Mouse (Mus musculus) frontal cortex, postnatal 10 days (tissue): ENCODE data around the gene Sash3.

Source experiments
- DNase-seq, 2 experiments: peaks; one replicate each; pipeline ENCODE4 v3.0.0; 2022; ENCODE audit warnings: low spot score in 2 of 2, mixed read lengths in 1 of 2

The Sash3 gene

DNA sequence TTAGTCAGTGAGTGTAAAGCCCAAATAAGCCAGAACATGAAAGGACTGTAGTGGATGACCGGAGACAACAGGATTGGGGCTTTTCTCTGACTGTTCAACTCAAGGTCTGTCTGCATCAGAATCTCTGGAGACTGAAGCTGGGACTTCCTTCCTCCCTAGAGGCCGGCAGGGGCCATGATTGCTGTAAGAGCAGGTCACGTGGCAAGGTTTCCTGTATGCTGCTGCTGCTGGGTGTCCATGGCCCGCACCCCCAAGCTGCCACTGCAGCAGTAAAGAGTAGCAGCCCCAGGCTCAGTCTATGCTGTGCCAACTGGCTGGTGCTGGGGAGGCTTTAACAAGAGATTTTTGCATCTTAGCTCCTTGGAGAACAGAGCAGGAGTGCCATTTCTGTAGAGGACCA, at the start of gene Sash3:
Sash3 (plus strand) TSS at position 175 of the 400 bp plus-strand sequence.
- no peak for DNase-seq

DNA sequence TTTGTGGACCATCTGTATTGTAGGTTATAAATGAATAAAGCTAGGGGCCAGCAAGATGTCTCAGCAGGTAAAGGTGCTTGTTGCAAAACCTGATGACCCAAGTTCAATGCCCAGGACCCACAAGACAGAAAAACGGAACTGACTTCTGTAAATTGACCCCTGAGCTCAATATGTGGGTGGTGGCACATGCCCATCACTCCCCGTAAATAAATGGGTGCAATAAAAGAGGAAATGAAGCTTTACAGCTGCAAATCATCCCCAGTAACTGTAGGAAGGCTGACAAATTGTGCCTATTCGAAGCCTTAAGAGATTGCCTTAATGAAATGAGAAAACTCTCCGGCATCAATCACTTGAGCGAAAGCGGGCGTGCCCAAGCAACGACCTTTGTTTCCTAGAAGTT, 49.7 kb upstream of the Sash3 start:
- DNase-seq: no peak

DNA sequence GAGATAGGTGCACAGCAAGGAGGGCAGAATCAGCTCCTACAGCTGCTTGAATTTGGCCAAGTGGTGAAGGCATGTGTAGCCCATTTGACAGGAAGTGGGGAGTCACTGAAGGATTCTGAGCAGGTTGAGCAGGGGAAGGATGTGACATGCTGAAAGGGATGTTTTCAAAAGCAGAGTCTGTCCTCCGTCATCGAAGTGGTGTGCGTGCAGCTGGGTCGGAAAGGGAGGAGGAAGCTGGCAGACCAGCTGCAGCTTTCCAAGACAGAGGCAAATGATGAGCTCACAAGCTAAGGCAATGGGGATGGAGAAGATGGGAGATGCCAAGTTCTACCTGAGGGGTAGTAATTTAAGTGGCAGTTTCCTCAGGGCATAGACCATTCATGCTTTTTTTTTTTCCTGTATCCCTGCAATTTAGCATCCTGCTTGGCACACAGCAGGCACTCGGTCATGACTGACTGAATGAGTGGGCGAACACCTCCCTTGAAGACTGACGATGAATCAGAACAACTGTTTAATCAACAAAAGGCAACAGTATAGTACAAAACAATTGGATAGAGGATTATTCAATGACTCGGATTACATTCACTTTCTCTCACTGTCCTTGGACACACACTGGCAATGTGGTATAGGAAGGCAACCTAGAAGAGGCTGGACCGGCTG, 47.6 kb upstream of the Sash3 start:
- no peak for DNase-seq

GRCm38 (mm10) chrX:48099871-48100270, 46.4 kb upstream of the Sash3 start:
- no peak for DNase-seq

- DNase-seq: no peak
Measured at GRCm38 (mm10) chrX:48103256-48103655, 43.0 kb upstream of the Sash3 start.

GRCm38 (mm10) chrX:48104736-48105441, 41.3 kb upstream of the Sash3 start:
- no peak for DNase-seq

DNA sequence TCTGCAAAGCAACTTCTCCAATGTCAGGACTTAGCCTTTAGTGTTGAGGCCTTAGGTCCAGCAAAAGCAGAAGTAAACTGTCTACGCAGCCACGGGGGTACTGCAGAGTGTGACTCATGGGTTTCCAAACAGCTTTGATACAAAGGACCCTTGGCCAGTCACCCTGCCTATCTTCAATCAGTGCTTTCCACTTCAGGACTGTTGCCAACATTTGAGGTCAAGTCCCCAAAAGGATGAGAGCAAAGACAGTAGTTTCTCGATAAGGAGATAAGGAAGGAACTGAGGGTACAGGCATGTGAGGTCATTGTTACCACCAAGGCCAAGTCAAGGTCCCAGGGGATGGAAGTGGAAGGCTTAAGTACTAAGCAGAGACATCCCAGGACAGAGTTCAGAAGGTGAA, 40.0 kb upstream of the Sash3 start:
- DNase-seq: no peak

DNA sequence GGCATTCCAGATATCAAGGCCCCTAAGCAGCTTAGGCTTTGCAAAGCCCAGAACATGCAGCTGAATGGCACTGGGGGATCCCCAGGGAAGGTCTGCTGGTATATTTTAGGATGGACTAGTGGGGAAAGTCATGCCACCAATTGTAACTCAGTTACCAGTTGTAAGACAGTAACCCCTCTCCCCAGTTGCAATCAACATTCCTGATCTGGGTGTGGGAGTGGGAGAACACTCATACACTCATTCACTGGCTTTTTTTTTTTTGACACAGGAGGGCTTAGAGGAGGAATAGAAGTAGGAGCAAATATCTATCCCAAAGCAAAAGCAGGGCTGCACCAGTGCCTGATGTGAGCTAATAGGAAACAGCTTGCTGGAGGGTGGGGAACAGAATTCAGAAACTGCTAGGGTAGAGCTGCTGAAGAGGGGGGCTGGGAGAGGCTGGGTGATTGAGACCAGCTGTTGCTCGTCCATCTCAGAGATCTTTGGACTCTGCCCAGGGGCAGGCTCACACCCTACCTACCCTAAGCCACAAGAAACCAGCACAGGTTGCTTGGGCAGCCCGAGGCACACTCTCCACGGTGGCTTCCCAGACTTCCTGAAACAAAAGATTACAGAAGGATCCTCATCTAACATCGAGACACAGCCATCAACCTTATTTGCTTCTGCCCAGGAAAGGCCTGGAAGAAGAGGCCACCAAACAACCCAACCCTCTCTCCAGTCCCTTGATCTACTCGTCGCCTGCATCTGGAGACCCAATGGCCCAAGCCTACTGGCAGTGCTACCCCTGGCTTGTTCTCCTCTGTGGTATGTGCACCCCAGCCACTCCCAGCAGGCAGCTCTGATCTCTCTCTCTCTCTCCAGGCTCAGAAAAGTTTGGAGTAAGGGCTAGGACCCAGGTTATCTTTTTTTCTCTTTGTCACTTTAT, 37.6 kb upstream of the Sash3 start, which contains the start of gene Xpnpep2:
Xpnpep2 (plus strand) TSS at position 332 of the 922 bp plus-strand sequence.
- no peak for DNase-seq

DNA sequence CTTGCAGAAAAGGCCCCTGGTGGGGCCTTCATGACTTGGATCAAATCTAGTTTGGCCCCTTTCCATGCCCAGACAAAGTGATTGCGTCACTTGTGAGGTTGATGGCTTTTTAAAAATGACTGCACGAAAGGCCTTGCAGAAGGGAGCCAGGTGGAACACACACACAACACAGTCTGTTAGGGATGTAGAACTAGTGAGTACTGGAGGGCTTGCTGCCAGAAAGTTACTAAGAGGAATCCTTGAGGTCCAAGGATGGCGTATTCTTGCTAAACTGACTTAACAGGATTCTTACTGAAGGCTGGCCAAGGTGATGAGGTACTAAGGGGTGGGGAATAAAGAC, 37.0 kb upstream of the Sash3 start:
- no peak for DNase-seq

DNA sequence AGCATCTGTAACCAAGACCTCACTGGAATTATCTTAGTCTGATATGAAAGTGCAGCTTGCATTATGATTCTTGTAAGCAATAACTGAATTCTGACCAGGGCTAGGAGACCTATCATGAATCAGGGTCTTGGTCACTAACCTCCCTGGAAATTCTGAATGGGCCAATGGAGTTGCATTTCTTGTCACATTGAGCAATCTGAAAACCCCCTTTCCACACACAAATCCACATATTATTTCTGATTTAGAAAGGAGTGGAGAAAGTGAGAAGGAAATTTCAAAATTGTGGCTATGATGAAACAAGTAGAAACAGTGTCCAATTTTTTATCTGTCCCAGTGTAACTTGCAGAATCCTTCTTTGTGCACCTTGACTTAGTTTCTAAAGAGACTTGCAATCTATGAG, 26.9 kb upstream of the Sash3 start:
- DNase-seq: no peak

DNA sequence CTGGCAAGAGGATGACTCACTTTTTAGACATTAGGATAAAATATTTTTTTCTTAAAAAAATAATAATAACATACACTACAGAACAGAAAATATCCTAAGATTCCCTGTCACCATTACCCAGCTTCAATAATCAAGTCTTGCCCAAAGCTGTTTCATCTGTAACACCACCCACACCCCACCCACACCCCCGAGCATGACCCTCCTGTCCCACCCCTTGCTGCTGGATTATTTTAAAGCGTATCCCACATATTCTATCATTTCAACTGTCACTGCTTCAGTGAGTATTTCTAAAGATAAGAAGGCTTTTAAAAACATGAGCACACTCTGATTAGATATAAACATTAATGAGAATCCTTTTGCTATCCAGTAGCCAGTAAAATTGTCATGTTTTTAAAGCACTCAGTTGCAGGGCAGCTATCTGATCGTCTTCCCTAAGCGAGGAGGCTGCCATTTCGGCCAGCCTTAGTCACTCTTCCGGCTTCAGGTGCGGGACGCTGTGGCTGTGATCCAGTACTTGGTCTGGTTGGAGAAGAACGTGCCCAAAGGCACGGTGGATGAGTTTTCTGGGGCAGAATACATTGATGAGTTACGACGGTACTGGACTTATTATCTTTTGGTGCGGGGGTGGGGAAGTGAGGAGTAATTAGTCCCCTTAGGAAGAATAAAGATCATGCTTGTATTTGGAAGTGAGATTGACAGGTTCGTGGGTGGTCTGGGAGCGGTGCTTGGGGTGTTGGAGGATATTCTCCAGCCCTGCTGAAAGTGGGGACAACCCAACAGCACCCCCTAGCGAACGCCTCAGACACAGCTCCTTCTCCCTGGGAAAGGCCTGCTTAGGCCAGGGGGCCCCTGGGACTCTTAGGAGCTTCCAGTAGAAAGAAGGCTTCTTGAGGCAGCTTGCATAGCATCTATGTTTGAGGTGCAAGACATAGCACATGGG, 21.8 kb upstream of the Sash3 start:
- peak; percentile 5 to 31 for DNase-seq

DNA sequence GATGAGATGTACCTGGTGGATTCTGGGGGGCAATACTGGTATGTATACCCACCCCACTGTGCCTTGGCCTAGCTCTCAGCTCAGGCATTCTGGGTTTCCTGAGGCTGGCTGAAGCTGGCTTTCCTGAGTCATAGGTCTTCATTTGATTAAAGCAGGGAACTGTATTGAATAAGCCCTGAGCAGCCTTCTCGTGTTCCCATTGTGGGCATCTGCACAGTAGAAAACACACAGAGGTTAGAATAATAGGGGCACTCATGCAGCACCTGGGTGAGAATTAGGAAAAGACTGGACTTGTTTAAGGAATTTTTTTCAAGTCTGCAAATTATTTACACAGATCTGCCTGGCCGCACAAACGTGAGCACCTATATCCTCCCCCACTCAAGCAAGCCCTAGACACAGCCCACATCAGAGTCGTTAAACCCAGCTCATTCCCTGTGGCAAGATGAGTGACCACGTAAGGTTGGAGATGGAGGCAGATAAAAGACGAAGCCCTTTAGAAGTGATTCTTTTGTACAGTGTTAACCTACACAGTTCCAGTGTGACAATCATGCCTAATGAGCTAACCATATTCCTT, 19.2 kb upstream of the Sash3 start:
- no peak for DNase-seq

DNA sequence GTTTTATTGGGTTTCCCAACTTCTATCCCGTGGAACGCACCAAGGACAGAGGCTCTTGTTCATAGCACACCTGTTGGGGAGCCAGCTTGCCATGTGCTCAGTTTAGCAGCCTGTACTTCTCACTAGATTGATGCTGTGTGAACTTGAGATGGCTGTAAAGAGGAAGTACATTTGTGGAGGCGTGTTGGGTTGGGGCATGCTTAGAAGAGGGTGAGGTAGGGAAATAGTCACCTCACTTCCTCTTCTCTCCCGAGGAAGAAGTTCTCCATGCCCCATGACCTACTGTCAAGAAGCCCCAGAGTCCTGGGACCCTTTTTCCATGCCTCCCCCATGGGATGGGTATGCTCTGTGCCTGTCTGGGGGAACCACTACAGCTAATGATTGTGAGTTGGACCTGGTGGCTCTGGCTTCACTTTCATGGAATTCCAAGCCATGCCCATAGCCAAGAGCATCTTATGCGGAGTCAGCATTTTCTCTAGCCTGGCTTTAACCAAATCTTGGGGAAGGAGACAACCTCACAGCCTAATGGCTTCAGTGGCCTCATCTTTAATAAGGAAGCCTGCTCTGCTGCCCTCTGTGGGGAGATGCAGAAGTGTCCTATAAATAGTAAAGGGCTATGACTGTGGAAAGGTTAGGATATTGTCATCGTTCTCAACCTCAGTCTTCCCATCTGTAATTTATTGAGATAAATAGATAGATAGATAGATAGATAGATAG, 18.6 kb upstream of the Sash3 start:
- no peak for DNase-seq

- DNase-seq: no peak
Measured at GRCm38 (mm10) chrX:48129167-48129566, 17.1 kb upstream of the Sash3 start.

DNA sequence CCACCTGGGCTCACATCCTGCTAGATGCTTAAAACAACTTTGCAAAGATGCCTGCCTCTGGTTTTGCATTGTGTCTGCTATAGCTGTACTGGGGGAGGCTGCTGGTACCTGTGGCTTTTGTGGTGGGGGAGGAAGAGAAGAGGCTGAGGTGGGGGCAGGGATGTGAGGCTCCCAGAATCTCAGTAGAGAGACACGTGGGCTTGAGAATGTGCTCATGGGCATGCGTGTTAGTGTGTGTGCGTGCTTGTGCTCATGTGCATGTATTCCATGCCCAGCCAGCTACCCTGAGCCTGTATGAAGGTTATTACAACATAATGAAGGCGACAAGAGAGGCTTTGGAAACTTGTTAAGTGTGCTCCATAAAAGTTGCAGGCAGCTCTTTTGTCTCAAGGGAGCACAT, 9.3 kb upstream of the Sash3 start:
- no peak for DNase-seq

DNA sequence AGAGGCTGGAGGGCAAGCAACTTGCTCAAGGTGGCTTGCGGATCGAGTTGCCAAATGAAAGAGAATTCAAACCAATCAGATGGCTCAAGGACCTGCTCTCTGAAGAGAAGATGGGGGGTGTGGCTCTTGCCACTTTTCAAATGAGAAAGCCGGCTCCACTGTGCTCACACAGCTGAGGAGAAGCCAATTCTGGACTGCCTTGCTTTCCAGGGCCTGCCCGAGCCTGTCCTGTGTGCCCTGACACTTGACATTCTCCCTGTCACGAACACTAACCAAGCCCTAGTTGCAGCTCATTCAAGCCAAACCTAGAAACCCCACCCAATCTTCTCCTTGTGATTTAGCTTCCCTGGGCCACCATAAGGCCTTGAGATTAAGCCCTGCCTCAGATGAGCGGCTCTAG, 8.2 kb upstream of the Sash3 start:
- no peak for DNase-seq

GRCm38 (mm10) chrX:48138539-48139275, 7.5 kb upstream of the Sash3 start:
- no peak for DNase-seq

DNA sequence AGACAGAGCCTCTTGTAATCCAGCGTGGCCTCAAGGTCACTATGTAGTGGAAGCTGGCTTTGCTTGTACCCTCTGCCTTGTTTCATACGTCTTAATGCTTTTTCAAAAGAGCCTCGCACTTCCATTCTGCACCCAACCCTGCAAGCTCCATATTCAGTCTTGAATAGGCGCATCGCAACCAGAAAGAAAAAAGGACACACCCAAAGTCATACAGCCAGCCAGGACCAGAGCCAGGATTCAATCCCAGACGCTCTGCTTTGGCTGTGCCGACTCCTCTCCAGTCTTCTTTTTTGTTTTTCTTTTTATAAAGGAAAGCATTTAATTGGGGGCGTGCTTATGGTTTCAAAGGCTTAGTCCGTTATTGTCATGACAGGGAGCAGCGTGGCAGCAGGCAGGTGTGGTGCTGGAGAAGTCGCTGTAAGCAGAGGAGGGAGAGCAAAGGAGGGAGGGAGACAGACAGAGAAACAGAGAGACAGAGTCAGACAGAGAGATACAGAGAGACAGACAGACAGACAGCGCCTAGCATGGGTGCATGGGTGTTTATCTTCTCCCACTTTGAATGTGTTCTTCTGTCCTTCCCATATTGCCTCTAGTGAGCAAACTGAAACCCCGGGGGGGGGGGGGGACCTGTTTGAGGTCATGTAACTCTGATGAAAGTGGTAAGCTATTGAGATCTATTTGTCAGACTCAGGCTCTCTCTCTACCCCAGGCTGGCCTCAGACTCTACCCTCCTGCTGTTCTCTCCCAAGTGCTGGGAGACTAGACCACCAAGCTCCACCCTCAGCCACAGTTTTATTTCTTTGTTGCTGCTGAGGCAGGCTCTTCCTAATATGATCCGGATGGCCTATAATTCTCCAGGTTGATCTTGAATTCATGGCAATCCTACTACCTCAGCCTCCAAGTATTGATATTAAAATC, 6.6 kb upstream of the Sash3 start:
- DNase-seq: no peak
